Mouse (Mus musculus): ENCODE data around the gene Agap1.

Gene Agap1

DNA sequence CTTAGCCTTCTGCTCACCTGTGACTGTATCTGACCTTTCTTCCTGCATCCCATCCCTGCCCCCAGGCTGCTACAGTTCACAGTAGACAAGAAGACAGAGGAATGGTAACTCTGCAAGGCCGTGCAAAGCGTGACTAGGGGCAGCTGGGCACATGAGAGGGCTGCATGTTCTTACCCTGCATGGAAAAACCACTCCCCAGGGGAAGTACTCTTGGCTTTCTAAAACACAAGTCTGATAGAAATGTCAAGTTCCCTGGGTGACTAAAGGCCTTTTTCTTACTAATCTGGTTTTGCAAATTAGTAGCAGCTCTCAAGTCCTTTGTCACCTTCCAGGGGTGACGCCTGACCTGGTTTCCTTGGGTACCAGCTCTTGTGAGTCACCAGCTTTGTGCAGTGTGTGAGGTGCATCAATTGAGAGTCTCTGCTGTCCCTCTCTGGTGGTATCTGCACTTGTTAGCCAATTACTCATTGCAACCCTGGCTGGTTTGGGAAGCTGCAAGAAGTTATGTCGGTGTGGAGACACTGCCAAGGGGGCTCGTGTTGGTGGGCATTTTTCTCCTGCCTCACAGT is 246.6 kb downstream of the Agap1 start:
- in situ Hi-C loops (cut with MboI, MseI): no loop called here

- in situ Hi-C loops (cut with MboI, MseI): no loop called here
Measured at GRCm38 (mm10) chr1:89703294-89703693, 248.7 kb downstream of the Agap1 start.

- in situ Hi-C loops (cut with MboI, MseI): no loop called here
Measured at GRCm38 (mm10) chr1:89705670-89706069, 251.1 kb downstream of the Agap1 start.

DNA sequence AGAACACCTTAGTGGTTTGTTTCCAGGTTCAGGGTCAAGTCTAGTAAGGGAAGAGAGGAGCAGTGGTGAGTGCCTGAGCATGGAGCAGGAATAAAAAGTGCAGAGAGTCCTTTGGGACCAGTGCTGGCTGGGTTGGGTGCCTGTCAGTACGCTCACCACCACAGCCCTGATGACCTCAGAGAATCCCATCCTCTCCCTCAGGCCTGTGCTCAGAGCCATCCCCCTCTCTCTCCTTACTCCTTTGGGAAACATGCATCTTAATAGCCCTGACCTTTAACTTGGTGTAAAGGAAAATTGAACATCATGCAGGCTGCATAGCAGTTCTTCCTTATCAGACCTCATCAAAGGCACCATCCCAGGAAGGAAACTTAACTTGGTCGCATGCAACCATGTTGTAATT is 252.3 kb downstream of the Agap1 start:
- in situ Hi-C loops (cut with MboI, MseI): no loop called here

GRCm38 (mm10) chr1:89707756-89708480 is 253.3 kb downstream of the Agap1 start:
- in situ Hi-C loops (cut with MboI, MseI): no loop called here

DNA sequence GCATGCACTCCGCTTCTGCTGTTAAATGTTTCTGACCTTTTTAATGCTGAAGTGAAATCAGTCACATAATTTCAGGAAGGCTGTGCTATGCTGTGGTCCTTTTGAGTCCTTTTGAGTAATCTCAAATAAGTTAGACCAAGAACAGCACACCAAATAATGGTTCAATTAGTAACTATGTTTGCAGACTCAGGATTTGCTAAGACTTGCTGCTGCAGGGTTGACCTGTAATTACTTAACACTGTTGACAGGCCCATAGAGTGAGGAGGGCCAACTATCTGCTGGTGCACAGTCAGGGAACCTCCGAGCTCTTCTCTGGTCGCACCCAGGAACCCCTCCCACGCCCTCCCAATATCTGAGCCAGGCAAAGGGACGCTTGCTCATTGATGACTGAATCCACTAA is 255.2 kb downstream of the Agap1 start:
- in situ Hi-C loops (cut with MboI, MseI): no loop called here

GRCm38 (mm10) chr1:89713681-89714080 is 259.1 kb downstream of the Agap1 start:
- in situ Hi-C loops (cut with MboI, MseI): no loop called here

DNA sequence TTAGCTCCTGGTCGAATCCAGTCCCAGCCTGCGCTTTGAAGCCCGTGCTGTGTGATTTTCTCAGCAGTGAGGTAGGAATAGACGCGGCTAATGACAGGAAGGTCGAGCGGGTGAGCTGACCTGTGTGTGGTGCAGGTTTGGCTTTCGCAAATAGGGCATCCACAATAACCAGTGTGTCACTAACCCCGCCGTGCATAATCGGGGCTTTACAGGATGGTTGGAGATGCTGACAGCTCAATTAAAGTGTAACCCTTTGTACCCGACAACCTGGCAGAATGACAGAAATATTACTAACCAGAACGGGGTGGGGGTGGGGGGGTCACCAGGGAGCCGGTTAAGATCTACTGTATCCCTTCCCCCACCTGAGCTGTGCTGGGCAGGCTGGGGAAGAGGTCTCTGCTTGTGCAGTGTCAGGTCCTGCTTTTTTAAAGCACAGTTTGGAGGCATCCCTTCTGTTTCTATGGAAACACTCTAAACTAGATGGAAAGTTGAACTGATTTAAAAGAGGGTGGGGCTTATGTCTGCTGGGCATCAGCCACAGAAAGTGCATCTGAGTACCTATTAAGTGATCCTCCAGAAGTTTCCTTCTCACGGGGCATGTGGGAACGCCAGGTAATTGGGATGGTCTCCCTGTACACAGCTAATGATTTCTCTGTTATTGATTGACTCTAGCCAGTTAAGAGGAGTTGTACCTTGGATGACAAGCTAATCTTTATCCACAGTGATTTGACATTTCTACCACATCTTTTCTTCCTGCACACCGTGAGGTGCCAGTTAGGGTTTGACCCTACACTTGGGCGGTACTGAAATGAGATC is 259.8 kb downstream of the Agap1 start:
- in situ Hi-C loops (cut with MboI, MseI): no loop called here

- in situ Hi-C loops (cut with MboI, MseI): no loop called here
Measured at GRCm38 (mm10) chr1:89716234-89716633, 261.6 kb downstream of the Agap1 start.

DNA sequence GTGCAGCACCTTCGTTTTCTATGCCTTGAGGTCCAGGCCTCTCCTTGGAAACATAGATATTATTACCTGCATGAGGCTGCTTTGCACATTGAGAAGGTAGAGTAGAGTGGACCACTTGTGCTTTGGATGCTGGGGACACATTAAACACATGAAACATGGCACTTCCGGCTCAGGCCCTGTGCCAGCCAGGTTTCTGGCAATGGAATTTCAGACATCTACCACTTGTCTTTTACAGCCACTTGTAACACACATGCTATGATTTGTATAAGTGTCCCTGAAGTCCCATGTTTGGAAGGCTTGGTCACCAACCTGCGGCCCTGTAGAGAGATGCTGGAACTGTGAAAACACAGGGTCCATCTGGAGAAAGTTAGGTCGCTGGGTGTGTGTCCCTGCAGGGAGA is 262.5 kb downstream of the Agap1 start:
- in situ Hi-C loops (cut with MboI, MseI): no loop called here

- in situ Hi-C loops (cut with MboI, MseI): no loop called here
Measured at GRCm38 (mm10) chr1:89718782-89719403, 264.3 kb downstream of the Agap1 start.

DNA sequence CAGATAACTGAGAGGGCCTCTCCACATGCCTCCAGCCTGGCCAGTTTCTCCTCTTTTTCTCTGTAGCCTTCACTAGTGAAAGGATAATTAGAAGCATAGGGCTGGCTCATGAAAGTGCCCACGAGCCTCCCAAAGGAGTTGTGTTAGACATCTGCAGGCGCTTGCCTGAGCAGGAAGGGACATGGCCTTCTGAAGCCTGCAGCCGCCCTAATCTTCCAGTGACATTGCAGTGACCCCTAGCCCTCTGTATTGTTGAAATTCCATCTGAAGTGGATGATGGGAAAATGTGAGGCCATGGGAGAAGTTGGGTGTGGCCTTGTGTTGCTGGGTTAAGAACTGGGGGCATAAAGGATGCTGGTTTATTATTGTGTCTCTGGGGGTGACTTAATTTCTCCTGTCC is 269.5 kb downstream of the Agap1 start:
- in situ Hi-C loops (cut with MboI, MseI): no loop called here

DNA sequence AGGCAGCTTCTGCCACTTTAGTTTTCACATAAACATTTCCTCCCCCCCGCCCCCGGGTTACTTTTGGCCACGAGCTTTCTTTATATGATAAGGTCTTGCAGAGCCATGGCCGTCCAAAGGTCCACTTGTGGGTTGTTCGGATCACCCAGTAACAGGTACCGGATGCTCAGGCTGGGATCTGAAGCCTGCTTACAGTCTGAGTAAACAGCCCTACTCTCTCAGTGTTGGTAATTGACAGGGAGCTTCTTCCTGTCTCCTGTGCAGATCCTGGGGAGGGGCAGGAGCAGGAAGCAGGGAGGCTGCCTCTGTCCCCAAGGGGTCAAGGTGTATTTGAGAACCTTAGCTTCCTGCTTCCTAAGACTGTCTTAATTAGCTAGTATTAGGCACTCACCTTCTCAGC is 269.9 kb downstream of the Agap1 start:
- in situ Hi-C loops (cut with MboI, MseI): no loop called here

- in situ Hi-C loops (cut with MboI, MseI): no loop called here
Measured at GRCm38 (mm10) chr1:89724957-89725356, 270.4 kb downstream of the Agap1 start.

DNA sequence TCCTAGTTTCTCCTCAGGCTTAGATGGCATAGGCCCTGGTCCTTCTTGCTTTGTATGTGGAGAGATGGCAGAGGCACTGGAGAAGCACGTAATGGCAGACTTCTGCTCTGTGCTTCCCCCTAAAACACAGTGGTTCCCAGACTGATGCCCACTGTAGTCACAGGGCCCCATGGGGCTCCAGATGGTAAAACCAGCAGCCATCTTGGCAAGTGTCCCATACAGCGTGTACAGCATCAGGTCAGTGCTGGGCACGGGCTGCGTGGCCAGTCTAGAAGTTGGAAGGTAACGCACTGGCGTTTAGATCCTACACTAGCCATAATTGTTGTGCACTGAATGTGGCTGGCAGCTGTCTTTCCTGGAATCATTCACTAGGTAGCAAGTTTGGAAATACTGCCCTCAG is 273.9 kb downstream of the Agap1 start:
- in situ Hi-C loops (cut with MboI, MseI): no loop called here

GRCm38 (mm10) chr1:89730589-89731195 is 276.1 kb downstream of the Agap1 start:
- in situ Hi-C loops (cut with MboI, MseI): no loop called here

DNA sequence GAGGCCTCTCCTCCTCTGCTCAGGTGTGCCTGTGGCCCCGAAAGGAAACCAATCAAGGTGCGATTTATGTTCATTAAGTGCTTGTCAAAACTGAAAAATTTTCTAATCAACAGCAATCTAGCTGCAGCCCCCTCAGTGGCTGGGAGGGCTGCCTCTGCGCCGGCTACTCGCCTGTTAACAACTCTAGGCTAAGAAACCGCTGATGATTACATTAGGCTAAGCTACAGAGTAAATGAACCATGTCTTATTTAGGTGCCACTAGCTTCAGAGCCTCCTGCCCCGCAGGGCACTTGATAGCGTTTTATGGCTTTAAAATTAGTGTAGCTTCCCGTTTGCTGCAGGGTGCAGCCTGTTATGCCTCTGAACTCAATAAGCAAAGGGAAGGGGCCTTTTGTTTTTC is 279.8 kb downstream of the Agap1 start:
- in situ Hi-C loops (cut with MboI, MseI): no loop called here

DNA sequence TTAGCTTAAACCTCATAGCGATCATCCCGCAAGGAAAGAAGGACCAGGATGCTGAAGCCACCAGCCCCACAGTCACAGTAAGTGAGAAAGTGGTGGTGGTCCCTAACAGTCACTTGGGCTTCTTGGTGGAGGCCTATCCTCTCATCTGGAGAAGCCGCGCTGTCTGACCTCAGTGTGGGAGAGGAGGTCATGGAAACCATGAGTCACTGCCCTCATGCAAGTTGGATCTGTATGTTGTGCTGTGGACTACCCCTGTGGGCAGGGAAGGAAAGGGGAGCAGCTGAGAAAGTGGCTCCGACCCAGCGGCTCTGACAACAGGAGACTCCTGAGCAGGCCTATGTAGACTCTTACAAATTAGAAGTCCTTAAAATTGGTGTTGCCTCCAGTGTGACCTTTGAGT is 280.5 kb downstream of the Agap1 start:
- in situ Hi-C loops (cut with MboI, MseI): no loop called here

- in situ Hi-C loops (cut with MboI, MseI): no loop called here
Measured at GRCm38 (mm10) chr1:89736021-89736420, 281.4 kb downstream of the Agap1 start.

DNA sequence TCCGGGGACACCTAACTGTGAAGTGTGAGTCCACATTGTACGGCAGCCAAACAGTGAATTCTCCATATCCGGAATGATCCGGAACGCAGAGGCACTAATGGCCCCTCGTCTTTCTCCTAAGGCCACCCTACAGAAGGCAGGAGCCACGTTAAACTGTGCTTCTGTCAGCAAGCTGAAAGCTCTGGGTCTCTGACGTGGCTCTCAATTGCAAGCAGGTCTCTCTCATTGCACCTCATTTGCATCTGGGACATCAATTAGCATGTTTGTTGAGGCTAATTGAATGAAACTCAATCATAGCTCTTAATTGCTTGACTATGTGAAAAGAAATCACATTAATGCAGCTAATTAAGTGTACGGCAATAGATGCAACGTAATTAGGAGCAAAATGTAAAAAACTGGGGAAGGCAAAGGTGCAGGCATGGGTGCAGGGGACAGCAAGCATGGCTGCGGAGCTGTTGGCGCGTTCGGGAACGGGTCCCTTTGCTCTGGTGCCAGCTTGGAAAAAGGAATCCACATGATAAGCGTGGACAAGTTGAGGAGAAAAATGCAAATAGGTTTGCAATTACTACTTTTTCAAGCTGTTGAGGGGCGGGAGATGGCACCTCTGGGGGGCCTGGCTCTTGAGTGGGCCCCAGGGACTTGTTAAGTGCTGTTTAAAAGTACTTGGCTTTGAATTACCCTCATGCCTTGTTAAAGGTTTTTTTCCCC is 284.6 kb downstream of the Agap1 start:
- in situ Hi-C loops (cut with MboI, MseI): no loop called here

DNA sequence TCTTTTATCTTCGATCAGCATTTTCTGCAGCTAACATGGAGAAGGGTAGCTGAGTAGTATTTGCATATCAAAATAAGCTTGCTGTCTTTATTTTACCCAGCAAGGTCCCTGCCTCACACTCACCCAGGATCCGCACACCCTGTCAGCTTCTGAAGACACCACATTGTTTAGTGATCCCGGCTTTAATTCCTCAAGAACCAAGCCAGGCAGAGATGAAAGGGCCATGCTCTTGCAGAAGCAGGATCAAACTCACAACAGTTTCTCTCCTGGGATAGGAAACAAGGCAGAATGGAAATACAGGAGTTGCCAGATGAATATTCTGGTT is 285.1 kb downstream of the Agap1 start:
- in situ Hi-C loops (cut with MboI, MseI): loop anchor here (5.0 to 10.0 kb wide), 2 partner anchors 95 to 97 kb away; no protein-coding TSS in a partner anchor

Data from T-helper 17 cell (primary cell).